Mouse (Mus musculus): ENCODE measurements around the gene Mgat4a. TPM values are rescaled to one million over a fixed set of nuclear protein-coding genes. Genes with fewer than 3 reads are reported as not detected.
"Not testable (repeated sequence)": the region's sequence is repeated elsewhere in the genome, so short reads cannot be mapped to it uniquely, and the experiment has no call there.

The Mgat4a gene
- total RNA-seq, 1 experiment from 2014 or later: 38.8 TPM

DNA sequence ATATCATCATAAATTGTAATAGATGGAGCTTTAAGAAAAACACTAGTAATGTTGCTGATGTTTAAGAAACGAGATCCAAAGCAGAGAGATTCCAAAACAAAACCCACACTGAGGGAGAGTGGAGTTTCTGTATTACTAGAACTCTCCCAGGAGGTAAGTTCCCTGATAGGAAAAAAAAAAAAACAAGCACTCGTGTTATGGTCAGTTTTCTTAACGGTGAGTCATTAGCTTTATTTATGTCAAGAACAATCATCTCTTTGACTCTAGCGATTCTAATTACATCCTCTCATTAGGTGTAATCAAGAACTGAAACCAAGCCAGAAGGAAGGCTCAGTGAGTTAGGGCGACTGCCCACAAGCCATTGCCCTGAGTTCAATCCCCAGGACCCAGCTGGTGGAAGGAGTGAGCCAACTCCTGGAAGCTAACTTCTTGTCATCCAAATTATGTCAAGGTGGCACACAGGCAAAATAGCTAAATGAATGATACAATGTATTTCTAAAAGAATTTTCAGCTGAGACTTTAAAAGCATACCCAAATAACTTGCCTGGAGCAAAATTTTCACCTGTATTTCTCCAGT, 6.2 kb downstream of the Mgat4a start:
- ATAC-seq (replicated peaks; ENCODE audit: insufficient number of reproducible peaks, low FRiP score, low TSS enrichment, poor library complexity, severe bottlenecking): no peak

DNA sequence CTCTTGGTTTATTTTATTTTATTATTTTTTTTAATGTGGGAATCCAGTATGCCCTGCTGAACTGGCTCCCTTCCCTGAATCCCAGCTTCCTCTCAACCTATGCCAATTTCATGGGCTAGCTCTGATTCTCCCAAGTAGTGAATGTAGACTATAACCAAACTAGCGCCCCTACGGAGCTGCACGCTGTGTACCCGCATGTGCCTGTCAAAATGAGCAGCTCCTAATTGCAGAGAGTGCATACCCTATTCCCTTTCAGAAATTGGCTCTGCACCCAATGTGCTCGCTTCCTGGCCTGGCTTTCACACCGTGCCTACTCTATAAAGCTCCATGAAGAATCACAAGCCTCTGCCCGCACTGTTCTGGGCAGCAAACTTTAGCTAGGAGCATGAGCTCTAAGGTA, 7.6 kb downstream of the Mgat4a start:
- no peak for ATAC-seq (replicated peaks; ENCODE audit: insufficient number of reproducible peaks, low FRiP score, low TSS enrichment, poor library complexity, severe bottlenecking)

DNA sequence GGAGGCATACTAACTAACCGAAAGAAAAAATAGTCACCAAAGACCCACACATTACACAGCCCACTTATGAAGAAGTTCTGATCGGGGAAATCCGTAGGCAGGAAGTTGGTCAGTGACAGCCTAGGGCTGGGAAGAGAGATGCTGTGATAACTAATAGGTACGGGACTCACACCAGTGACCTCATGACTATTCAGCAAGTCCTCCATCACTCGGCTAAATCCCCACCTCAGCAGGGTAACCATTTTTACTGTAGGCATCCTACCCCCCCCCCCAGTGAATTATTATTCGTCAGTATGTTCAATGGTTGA, 8.3 kb downstream of the Mgat4a start:
- ATAC-seq (replicated peaks; ENCODE audit: insufficient number of reproducible peaks, low FRiP score, low TSS enrichment, poor library complexity, severe bottlenecking): no peak

DNA sequence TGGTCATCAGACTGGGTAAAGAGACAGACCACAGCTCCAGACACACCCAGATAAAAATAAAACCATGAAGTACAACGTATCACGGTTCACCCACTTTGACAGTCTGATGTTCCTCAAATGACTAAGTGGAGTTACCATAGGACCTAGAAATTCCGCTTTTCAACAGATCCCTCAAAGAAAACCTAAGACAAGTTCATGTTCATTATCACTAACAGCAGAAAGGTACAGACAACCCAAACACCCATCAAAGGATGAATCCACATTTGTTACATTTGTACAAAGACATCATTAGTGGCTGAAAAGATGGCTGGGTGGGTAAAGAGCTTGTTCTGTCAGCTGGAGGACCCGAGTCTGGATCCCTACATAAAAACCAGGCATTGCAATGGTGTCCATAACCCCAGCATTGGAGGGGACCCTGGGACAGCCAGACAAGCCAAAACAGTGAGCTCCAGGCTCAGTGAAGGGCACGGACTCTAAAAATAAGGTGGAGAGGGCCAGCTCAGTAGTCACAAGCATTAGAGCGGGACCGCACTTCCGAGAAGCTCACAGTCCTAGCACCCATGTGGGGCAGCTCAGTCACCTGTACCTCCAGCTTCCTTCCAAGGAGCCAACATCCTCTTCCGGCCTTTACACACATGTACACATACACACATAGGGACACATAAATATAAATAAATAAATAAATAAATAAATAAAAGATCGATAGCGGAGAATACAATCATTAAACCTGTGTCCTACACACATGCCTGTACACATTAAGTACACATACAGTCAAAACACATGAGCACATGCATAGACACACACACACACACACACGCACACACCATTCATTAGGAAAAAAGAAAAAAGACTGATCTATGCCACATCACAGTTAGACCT, 8.9 kb downstream of the Mgat4a start:
- ATAC-seq (replicated peaks; ENCODE audit: insufficient number of reproducible peaks, low FRiP score, low TSS enrichment, poor library complexity, severe bottlenecking): no peak; the same call in 1 of the 2 replicates

DNA sequence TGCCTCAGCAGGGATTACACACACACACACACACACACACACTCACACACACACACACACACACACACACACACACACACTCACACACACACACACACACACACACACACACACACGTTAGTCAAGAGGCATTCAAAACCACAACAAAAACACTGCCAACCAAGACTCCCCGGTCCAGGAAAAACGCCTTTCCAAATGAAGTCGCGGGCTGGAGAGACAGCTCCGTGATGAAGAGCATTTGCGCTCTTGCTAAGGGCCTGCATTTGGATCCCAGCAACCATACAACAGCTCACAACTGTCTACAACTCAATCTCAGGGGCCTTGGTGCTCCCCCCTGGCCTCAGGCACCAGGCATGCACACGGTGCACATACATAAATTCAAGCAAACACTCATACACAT, 10.8 kb downstream of the Mgat4a start:
- no peak for ATAC-seq (replicated peaks; ENCODE audit: insufficient number of reproducible peaks, low FRiP score, low TSS enrichment, poor library complexity, severe bottlenecking)

DNA sequence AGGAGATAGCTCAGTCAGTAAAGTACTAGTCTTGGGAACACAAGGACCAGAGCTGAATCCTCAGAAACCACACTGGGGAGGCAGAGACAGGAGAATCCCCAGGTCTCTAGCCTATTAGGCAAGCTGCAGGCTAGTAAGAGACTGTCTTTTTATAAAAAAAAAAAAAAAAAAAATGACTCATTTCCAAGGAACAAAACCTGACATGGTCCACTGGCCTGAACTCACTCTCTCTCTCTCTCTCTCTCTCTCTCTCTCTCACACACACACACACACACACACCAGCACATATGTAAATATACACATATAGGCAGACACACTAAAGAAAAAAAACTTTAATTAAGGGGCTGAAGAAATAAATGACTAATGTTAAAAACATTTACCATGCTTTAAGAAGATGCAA, 14.6 kb downstream of the Mgat4a start:
- no peak for ATAC-seq (replicated peaks; ENCODE audit: insufficient number of reproducible peaks, low FRiP score, low TSS enrichment, poor library complexity, severe bottlenecking)

DNA sequence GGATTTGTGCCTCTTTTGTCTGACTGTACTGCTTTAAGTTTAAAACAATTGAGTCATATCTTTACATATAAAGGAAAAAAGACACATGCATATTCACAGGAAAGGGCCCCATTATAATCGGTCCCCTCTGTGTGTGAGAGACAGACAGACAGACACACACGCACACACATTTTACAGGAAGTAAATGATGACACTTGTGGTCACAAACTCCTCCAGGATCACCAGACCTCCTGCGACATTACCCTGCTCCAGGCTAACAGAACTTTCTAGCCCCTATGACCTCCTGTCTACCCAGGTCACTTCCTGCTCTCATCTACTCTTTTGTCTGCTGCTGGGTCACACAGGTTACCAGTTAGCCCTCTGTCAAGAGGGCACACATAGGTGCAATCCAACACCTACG, 16.1 kb downstream of the Mgat4a start:
- ATAC-seq (replicated peaks; ENCODE audit: insufficient number of reproducible peaks, low FRiP score, low TSS enrichment, poor library complexity, severe bottlenecking): no peak

DNA sequence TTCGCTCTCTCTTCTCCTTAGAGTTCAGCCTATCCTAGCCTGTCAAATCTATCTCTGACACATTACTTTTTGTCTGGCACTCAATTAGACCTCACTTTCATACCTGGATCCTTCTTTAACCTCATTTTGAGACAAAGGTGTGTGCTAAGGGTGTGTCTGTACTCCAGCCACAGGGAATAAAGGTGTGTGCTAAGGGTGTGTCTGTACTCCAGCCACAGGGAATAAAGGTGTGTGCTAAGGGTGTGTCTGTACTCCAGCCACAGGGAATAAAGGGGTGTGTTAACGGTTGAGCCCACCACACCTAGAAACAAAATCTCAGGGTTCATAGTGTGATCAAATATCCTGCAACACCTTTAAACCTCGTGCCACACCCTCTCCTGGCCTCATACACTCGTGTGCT, 16.7 kb downstream of the Mgat4a start:
- ATAC-seq (replicated peaks; ENCODE audit: insufficient number of reproducible peaks, low FRiP score, low TSS enrichment, poor library complexity, severe bottlenecking): not testable (repeated sequence)

DNA sequence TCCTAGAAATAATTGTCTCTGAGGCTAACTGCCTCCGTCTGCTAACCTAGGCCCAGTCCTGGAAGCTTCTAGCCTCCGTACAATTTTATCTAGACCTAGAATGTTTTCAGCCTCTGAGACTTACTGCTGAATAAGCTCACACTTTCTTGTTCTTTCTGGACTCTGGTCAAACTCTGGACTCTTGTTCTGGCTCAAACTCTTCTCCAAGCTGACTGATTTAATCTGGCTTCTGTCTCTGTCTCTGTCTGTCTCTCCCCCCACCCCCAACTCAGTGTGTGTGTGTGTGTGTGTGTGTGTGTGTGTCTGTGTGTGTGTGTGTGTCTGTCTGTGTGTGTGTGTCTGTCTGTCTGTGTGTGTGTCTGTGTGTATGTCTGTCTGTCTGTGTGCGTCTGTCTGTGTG, 17.3 kb downstream of the Mgat4a start:
- ATAC-seq (replicated peaks; ENCODE audit: insufficient number of reproducible peaks, low FRiP score, low TSS enrichment, poor library complexity, severe bottlenecking): not testable (repeated sequence)

DNA sequence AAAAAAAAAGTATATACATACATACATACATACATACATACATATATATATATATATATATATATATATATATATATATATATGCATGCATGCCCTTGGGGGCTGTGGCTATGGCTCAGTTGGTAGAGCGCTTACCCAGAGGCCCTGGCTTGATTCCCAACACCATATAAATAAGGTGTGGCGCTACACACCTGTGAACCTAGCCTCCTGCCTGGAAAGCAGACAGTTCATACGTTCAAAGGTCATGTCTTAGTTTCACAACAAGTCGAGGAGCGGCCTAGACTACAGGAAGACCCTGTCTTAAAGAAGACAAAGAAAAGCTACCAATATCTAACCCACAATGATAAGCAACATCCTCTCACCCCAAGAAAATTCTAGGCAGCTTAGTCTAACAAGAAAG, 18.7 kb downstream of the Mgat4a start:
- no peak for ATAC-seq (replicated peaks; ENCODE audit: insufficient number of reproducible peaks, low FRiP score, low TSS enrichment, poor library complexity, severe bottlenecking)

DNA sequence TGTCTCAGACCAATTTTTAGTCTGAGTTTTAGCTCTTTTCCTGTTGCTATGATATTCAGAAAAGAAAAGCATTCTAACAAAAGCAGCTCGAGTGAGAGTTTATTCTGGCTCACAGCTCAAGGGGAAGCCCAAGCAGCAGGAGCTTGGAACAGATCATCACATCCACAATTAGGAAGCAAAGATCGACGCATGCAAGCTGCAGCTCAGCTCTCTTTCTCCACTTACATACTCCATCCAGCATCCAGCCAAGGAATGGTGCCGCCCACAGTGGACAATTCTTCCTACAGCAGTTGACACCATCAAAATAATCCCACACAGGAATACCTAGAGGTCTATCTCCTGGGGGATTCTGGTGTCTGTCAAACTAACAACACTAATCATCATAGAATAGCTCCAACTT, 22.0 kb downstream of the Mgat4a start:
- ATAC-seq (replicated peaks; ENCODE audit: insufficient number of reproducible peaks, low FRiP score, low TSS enrichment, poor library complexity, severe bottlenecking): no peak

DNA sequence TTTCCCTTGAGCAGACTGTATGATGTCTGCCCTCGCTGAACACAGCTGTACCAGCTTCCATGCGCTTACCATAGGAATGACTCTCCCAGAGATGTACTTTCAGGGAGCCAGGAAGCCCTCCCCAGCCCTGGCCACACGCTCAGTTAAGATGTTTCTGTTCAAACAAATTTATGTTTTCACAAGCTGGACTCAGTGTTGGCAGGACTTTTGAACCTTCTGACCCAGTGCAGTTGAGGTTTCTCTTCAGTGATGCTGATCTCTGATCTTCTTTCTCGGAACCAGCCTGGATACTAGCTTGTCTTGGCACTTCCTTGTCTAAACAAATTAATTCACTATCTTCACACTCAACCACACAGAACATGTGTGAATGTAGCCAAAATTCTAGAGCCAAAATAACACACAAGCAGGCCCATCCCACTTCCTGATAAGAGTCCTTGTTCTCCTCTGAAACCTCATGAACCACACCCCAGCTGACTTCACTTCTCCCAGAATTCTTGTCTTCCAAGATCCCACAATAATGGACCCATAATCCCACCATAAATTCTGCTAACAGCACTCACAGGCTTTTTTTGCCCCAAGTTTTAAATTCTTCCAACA, 22.6 kb downstream of the Mgat4a start:
- no peak for ATAC-seq (replicated peaks; ENCODE audit: insufficient number of reproducible peaks, low FRiP score, low TSS enrichment, poor library complexity, severe bottlenecking)

DNA sequence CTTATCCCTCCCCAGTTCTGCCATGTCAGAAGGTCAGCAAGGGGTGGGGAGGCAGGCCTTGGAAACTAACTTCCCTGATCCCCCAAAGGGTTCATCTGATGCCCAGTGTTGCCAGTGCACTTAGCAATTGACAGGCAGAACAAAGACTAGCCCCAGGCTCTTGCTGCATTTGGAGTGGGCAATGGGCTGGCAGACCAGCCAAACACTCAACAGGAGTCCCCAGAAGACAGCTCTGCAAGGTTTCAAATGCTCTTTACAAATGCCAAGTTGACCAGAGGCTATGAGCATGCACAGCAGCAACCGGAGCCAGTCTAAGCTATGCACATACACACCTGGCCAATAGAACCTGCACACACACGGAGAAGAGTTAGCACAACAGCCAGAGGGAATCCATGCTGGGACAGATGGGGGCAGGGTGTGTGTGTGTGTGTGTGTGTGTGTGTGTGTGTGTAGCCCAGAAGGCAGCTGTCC, 27.8 kb downstream of the Mgat4a start:
- no peak for ATAC-seq (replicated peaks; ENCODE audit: insufficient number of reproducible peaks, low FRiP score, low TSS enrichment, poor library complexity, severe bottlenecking)

DNA sequence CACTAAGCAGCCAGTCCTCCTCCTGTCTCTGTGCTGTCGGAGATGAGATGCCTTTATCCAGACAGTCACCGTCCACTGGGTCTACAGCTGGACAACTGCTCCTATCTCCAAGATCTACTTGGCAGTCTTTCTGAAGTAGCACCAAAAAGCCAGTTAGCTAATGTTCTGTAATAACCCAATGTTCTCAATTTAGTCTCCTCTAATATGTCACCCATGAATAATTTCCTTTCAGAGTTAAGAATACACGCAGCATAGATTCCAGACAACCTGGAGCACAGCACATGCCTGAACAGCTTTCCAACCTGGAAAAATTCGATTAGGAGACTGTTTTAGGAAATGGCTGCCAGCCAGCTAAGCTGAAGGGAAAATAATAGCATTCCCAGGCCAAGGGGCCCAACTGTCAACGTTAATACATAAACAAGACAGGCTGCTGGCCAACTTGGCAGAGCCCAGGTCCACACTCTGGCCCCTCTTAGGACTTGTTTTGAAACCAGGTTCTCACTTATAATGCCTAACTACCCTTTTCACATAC, 28.6 kb downstream of the Mgat4a start:
- ATAC-seq (replicated peaks; ENCODE audit: insufficient number of reproducible peaks, low FRiP score, low TSS enrichment, poor library complexity, severe bottlenecking): no peak

DNA sequence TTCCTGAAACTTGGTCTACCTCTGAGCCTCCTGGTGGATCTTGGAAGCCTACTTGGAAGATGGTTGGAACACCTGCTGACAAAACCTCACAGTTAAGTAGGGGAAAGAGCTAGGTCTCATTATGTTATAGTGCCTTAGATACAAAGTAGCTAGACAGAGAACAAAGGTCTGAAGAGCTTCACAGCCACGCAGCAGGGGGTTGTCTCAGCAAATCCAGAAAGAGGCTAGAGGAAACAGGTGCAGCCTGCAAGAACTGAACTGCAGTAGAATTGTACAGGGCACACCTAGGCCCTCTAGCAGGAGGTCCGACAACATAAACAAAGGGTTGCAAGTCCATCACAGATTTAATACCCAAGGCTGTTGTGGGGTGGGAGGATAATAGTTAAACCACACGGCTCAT, 30.6 kb downstream of the Mgat4a start:
- no peak for ATAC-seq (replicated peaks; ENCODE audit: insufficient number of reproducible peaks, low FRiP score, low TSS enrichment, poor library complexity, severe bottlenecking)

DNA sequence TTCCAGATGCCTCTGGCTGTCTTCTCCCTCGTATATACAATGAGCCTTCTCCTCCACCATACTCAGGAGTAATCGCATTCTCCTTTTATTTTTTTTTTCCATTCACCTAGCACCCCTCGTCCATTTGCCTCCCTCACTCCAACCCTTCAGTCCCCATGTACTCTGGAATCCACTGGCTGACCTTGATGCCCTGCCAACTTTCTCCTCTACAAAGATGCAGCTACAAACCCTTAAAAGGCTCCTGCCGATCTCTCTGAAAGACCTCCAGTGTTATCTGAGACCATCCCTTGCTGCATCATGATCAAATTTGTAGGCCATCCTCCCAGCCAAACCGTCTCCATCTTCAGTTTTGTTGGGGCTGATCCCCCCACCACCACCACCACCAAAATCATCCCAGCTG, 31.4 kb downstream of the Mgat4a start:
- no peak for ATAC-seq (replicated peaks; ENCODE audit: insufficient number of reproducible peaks, low FRiP score, low TSS enrichment, poor library complexity, severe bottlenecking)

DNA sequence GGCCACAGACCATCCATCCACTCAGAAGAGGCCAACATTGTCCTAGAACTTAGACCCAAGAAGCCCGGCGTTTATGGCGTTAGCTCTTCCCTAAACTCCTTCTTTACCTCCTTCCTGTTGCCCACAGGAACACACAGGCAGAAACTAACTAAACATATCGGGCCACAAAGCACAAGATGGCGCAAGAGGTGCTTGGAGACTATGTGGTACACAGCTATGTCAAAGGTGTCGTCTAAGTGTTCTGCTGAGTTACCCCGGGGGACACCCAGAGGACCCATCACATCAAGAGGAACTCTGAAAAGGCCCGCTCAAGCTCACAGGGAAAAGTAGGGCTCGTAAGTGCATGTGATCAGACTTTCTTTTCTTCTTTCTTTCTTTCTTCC, 35.5 kb downstream of the Mgat4a start:
- ATAC-seq (replicated peaks; ENCODE audit: insufficient number of reproducible peaks, low FRiP score, low TSS enrichment, poor library complexity, severe bottlenecking): no peak

DNA sequence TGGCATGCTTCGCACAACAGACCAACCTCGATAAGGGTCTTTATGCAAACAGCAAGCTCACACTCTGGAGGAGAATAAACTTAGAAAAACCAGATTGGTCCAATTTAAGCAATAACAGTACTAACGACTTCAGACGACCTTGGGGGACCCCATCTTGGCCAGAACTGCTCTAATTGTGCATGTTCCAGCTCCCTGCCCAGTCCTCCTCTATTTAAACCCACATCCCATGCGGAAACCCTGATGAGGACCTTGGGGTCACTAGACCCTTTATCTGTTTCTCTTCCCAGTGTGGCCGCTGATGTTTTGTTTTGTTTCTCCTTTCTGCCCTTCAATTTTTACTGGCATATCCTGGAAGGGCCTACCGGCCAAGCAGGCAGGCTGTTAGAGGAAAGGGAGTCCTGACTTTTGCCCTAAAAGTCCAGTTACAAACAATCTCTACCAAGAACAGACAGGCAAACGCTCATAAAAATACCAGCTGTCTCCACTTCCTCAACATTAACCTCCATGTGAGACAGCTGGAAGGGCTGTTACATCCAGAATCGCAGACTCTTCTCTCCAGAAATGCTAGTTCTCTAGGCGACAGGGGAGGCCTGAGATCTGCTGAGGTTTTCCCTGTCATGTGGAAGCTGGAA, 36.0 kb downstream of the Mgat4a start:
- no peak for ATAC-seq (replicated peaks; ENCODE audit: insufficient number of reproducible peaks, low FRiP score, low TSS enrichment, poor library complexity, severe bottlenecking)

DNA sequence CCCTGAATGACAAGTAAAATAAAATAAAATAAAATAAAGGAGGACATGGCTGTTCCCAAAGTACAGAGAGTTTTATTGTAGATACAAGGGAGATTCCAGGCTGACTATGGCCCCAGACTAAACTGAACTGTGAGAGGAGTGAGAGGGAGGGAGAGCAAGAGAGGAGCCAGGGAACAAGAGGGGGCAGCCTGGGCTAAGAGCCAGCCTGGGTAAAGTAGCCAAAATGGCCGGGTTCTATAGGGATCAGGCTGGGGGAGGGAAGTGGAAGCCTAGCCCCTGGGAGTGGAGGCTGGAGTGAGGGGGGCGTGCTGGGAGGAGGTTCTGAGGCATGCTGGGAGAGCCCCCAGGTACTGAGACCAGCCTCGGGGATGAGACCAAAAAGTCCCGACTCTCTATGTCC, 37.2 kb downstream of the Mgat4a start:
- no peak for ATAC-seq (replicated peaks; ENCODE audit: insufficient number of reproducible peaks, low FRiP score, low TSS enrichment, poor library complexity, severe bottlenecking)
